Mouse (Mus musculus) kidney, postnatal 25 days (tissue): Measurements from ENCODE around the gene Bscl2.
A peak's percentile ranks its signal among the peaks of the same experiment; 100 is the strongest.

Experiments
- DNase-seq, 2 experiments: peaks; one replicate each; pipeline ENCODE4 v3.0.0; 2021; ENCODE audit warnings: mixed read lengths in 2 of 2

The Bscl2 gene

DNA sequence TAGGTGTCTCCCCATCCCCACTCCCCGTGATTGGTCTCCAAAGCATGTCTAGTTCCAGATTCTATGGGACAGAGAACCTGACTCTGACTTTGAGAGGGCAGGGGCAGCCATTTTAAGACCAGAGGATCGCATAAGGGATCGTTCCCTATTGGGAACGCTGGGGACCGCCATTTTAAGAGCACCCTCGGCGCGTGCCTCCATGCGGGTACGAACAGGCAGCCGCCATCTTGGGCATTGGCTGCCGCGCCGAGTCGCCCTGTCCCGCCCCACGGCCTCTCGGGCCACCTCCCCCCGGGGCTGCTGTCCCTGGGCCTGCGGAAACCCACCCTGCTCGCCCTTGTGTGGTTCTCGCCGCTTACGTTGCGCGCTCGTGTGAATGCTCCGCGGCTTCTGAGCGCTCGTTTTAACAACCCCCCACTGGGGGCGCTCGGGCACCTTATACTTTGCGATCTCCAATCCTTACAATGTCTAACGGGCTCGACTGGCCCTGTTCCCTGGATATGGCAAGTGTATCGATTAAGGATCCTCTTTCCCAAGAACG, at the start of gene Bscl2:
Bscl2 (plus strand) TSS at position 217 of the 541 bp plus-strand sequence.
- DNase-seq, result peak; percentile 87 to 90

- DNase-seq, result no peak
These were observed 48.7 kb upstream of the Bscl2 start for GRCm38 (mm10) chr19:8788521-8788920.

DNA sequence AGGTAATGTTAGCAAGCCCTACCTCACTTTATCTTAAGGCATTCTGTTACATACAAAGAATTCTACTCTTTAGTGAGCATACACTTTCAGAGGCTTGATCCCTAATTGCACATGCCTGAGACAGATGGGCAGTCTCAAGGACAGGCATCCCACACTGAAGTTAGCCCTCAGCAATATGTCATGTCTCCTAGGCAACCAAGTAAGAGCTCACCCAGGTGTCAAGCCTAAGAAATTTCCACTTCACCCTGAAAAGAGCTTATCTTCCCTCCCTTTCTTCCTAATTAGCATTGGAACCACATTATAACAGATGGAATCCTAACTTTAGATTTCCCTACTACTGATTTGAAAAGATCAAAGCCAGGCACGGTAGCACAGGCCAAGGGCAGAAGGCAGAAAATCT, 48.1 kb upstream of the Bscl2 start:
- no peak for DNase-seq

DNA sequence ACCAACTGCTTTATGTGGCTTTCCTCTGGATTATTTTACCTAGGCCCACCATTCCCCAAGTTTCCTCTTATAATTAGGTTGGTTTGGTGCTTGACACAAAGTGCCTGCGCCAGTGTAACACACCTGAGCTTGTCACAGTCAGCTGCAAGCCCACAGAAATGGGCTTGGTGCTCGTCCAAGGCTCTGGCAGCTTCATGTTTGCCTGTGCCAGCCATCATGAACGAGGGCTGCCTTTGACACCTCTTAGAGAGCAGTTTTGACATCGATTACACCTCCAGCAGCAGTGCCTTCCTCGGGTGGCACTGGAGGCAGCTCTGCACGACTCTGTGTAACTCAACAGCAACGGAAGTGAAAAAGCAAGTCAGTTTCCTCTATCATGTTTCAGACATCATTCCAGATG, 47.1 kb upstream of the Bscl2 start:
- no peak for DNase-seq

- DNase-seq, result peak; percentile 94 to 96
These were observed 38.9 kb upstream of the Bscl2 start, which contains the start of gene Polr2g for GRCm38 (mm10) chr19:8798264-8798946. Polr2g (minus strand) TSS chr19:8798577.

- DNase-seq, result no peak
These were observed 38.3 kb upstream of the Bscl2 start for GRCm38 (mm10) chr19:8798947-8799315.

GRCm38 (mm10) chr19:8802130-8802821, 35.0 kb upstream of the Bscl2 start, which contains the start of gene Zbtb3:
Zbtb3 (plus strand) TSS chr19:8802555.
- peak; percentile 96 to 99 for DNase-seq

DNA sequence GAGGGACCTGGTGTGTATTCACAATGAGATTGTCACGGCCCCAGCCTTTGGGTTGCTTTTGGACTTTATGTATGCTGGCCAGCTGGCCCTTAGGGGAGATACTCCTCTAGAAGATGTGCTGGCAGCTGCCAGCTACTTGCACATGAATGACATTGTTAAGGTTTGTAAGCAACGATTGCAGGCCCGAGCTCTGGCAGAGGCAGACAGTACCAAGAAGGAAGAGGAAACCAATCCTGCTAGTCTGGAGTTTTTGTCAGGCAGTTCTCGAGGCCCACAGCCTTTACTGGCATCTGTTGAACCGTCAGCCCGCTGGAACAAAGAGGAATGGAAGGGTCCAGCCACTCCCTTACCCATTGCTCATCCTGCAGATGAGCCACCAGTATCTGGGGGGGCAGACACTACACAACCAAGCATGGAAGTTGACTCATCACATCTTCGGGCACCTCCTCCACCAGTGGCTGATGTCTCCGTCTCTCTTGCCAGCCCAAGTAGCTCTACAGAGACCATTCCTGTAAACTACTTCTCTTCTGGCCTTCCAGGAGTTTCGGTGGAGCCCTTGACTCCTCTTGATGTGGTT, 34.0 kb upstream of the Bscl2 start:
- no peak for DNase-seq

DNA sequence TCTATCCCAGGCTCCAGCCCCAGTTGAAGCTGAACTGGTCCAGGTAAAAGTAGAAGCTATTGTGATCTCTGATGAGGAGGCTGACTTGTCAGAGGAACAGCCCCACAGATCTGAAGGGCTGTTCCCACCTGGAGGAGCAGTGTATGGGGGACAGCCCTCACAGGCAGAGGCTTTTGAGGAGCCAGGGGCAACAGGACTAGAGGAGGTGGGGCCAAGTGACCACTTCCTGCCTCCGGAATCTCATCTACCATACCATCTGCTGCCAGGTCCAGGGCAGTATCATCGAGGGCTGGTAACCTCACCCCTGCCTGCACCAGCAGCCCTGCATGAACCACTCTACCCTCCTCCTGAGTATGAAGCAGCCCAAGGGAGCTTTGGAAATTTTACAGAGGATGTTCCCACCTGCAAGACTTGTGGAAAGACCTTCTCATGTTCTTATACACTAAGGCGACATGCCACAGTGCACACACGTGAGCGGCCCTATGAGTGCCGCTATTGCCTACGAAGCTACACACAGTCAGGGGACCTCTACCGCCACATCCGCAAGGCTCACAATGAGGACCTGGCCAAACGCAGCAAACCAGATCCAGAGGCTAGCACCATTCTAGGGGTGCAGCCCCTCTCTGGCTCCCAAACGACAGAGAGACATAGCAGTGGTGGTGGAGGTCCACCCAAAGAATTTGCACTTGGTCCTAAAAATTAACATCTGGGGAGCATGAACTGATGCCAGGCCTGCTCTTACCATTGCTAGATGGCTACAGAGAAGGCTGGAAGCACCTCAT, 33.2 kb upstream of the Bscl2 start:
- DNase-seq, result no peak

DNA sequence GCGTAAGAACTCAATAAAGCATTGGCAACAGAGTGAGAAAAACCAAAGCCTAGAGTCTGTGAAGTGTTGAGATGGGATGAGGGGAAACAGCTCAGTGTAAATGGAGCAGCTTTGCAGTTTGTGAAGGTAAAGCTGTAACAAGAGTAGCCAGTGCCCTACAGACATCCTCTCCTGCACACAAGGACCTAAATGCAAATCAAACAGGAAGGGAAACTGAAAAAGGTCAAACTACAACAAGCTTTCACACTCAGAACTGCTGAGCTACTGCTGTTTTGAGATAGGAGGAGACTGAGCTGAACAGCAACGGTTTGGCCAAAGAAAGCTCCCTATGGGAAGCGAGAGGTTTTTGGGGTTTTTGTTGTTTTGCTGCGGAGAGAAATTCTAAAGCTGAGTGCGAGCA, 30.5 kb upstream of the Bscl2 start:
- DNase-seq, result no peak

DNA sequence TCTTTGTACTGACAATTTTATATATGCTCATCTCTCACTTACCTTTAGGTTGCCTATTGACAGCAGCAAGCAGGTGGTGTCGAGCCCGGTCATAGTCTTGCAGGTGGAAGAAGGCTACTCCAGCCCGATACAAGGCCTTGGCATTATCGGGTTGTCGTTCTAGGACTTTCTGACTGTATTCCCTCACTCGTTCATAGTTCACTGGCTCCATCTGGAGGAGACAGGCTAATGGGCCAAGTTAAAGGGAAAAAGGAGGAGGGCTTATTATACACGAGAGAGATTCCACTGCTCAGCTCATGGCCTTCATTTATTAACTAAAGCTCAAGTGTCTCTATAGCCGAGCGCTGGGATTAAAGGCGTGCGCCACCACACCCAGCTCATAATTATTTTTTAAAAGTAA, 21.5 kb upstream of the Bscl2 start:
- DNase-seq, result peak; percentile 48 to 50

GRCm38 (mm10) chr19:8817001-8817400, 20.3 kb upstream of the Bscl2 start:
- DNase-seq, result no peak

DNA sequence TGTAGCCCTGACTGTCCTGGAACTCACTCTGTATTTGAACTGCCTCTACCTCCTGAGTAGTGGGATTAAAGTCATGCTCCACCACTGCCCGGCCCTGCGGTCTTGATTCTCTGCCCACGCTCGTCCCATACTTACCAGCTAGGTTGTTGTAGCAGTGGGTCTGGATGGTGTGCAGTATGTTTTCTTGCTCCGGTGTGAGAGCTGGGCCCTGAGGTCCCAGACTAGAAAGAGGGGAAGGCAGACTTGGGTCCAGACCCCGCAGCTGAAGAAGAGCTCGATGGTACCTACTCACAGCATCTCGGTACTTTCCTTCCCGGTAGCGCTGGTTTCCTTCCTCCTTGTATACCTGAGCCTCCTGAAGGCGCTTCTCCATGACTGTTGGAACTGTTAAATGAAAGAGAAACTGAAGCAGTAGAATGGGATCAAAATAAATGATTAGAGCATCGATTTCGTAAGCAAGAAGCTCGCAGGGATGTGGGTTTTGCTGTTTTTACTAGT, 18.9 kb upstream of the Bscl2 start:
- peak in 1 of 2 experiments; percentile 43 for DNase-seq

- peak; percentile 98 to 99 for DNase-seq
These were observed 18.3 kb upstream of the Bscl2 start, which contains the start of gene Ttc9c for GRCm38 (mm10) chr19:8818801-8819595. Ttc9c (minus strand) TSS chr19:8819333.

DNA sequence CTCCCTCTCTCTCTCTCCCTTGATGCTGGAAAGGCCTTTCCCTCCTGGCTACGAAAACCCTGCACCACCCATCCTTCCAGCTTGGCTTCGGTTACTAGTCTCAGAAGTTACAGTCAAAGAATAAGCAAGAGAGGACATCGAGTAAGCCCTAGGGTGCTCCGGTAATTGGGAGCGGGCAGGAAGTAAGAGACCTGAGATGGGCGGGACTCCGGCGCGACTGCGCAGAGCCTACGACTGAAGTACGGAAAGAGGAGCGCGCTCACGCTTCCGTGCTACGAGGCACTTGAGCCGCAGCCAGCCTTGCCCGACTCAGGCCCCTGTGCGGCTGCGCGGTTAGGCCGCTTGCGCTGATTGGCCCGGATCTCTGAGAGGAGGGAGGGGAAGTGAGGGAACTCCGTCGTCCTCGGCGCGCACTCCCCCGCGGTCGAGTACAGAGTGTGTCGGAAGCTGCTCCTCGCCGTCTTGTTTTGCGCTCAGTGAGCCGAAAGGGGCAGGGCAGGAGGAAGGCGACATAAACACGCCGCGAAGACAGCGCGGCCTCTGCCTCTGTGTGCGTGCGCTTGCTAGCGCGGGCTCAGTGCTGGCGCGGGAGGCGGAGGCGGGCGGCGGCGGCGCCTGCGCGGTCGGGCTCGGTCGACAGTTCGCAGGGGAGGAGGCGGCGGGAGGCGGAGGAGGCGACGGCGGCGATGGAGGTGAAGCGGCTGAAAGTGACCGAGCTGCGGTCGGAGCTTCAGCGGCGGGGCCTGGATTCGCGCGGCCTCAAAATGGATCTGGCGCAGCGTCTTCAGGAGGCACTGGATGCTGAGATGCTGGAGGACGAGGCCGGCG, 17.5 kb upstream of the Bscl2 start, which contains the start of gene Hnrnpul2:
Hnrnpul2 (plus strand) TSS at position 415 of the 828 bp plus-strand sequence.
- DNase-seq, result peak; percentile 99 to 100

DNA sequence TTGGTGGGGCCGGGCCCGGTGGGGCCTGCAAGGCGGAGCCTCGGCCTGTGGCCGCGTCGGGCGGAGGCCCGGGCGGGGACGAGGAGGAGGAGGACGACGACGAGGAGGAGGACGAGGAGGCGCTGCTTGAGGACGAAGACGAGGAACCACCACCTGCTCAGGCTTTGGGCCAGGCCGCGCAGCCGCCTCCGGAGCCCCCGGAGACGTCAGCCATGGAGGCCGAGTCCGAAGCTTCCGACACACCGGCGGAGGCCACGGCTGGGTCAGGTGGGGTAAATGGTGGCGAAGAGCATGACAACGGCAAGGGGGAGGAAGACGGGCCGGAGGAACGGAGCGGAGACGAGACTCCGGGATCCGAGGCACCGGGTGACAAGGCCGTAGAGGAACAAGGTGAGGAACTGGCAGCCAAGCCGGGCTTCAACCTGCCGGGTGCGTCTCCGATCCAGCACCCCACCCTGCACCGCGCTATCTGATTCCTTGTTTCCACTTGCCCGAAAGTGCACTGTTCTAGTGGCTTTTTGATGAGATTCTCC, 16.8 kb upstream of the Bscl2 start:
- peak in 1 of 2 experiments; percentile 25 for DNase-seq

GRCm38 (mm10) chr19:8821146-8821545, 16.1 kb upstream of the Bscl2 start:
- peak in 1 of 2 experiments; percentile 47 for DNase-seq

- no peak for DNase-seq
These were observed 14.6 kb upstream of the Bscl2 start for GRCm38 (mm10) chr19:8822696-8823095.

- DNase-seq, result peak in 1 of 2 experiments; percentile 34
These were observed 7.6 kb upstream of the Bscl2 start, which contains the start of gene AC129217.1 for GRCm38 (mm10) chr19:8829660-8830059. AC129217.1 (plus strand) TSS chr19:8829773.

DNA sequence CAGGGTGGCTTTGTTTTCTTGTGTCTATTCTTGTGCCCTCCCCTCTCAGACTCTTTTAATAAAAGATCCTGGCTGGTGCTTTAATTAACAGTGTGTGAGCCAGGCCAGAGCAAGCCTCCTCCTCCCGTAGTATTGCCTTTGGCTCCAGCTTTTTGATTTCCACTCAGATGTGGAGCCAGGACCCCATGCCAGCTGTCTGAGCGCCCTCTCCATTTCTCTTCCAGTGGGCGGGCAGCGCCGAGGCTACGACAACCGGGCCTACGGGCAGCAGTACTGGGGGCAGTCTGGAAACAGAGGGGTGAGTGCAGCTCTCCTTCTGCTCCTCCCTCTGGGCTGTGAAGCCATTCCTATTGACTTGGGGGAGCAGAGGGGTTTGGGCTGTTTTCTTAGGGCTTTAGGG, 6.6 kb upstream of the Bscl2 start:
- peak in 1 of 2 experiments; percentile 39 for DNase-seq
